Mouse (Mus musculus) erythroblast, embryonic 14.5 days (primary cell): ENCODE results near the gene Gm10668. TPM values are rescaled to one million over a fixed set of nuclear protein-coding genes. Genes with fewer than 3 reads are reported as not detected.
"Not testable (repeated sequence)": the region's sequence is repeated elsewhere in the genome, so short reads cannot be mapped to it uniquely, and the experiment has no call there.

Experiments
- H3K27me3 ChIP-seq: 2 replicates; pipeline ENCODE4 v1.6.1; 2012; ENCODE audit warnings: inconsistent platforms; ENCODE audit not compliant: control insufficient read depth
- H3K36me3 ChIP-seq: 2 replicates; pipeline ENCODE4 v1.6.1; 2012; ENCODE audit warnings: mild to moderate bottlenecking, inconsistent platforms; ENCODE audit not compliant: control insufficient read depth
- H3K4me1 ChIP-seq: 2 replicates; pipeline ENCODE4 v1.6.1; 2012; ENCODE audit warnings: inconsistent platforms; ENCODE audit not compliant: control insufficient read depth
- H3K4me3 ChIP-seq: replicated peaks from 2 replicates; pipeline ENCODE3; 2012; ENCODE audit warnings: moderate library complexity, mild to moderate bottlenecking, inconsistent platforms
- H3K9me3 ChIP-seq: 2 replicates; pipeline ENCODE4 v1.6.1; 2012; ENCODE audit warnings: low read length, inconsistent platforms, mixed read lengths; ENCODE audit not compliant: control insufficient read depth
- polyA plus RNA-seq: library from polyadenylated mRNA; stranded (reverse); fragments of >175 nt; gene quantifications from 2 replicates; pipeline ENCODE4 v1.2.3, GENCODE M21; 2012

Gene Gm10668
- polyA plus RNA-seq, result not detected in 2 replicates

- not testable (repeated sequence) for H3K9me3 ChIP-seq, H3K4me3 ChIP-seq, H3K27me3 ChIP-seq, H3K36me3 ChIP-seq, H3K4me1 ChIP-seq
Measured at GRCm38 (mm10) chr7:20730524-20730923, at the start of gene Gm10668. Gene Gm10668 (minus strand): TSS chr7:20730624.

GRCm38 (mm10) chr7:20770885-20771284 lies 40.5 kb upstream of the Gm10668 start, which contains the start of gene Vmn1r112:
Gene Vmn1r112 (plus strand): TSS chr7:20771185.
- H3K9me3 ChIP-seq, H3K27me3 ChIP-seq, H3K36me3 ChIP-seq, H3K4me3 ChIP-seq, H3K4me1 ChIP-seq: not testable (repeated sequence)

GRCm38 (mm10) chr7:20703116-20703515 lies 27.3 kb downstream of the Gm10668 start, which contains the start of gene Vmn1r111:
Gene Vmn1r111 (minus strand): TSS chr7:20703216.
- H3K4me3 ChIP-seq, H3K9me3 ChIP-seq, H3K4me1 ChIP-seq, H3K36me3 ChIP-seq, H3K27me3 ChIP-seq: not testable (repeated sequence)

Other genes starting within 250 kb of the Gm10668 start
- not detected in 2 replicates for gene Vmn1r103, start 220.1 kb downstream of the Gm10668 start, polyA plus RNA-seq
- not detected in 2 replicates for gene Vmn1r104, start 196.8 kb downstream of the Gm10668 start, polyA plus RNA-seq
- gene Gm5726, start 184.9 kb downstream of the Gm10668 start, polyA plus RNA-seq, result not detected in 2 replicates
- gene Gm4141, start 154.4 kb downstream of the Gm10668 start, polyA plus RNA-seq, result not detected in 2 replicates
- not detected in 2 replicates for gene Gm4513, start 131.6 kb downstream of the Gm10668 start, polyA plus RNA-seq
- gene Vmn1r107, start 61.7 kb downstream of the Gm10668 start, polyA plus RNA-seq, result not detected in 2 replicates
- gene Vmn1r111, start 27.4 kb downstream of the Gm10668 start, polyA plus RNA-seq, result not detected in 2 replicates
- gene Vmn1r112, start 40.6 kb upstream of the Gm10668 start, polyA plus RNA-seq, result not detected in 2 replicates
- not detected in 2 replicates for gene Vmn1r113, start 56.7 kb upstream of the Gm10668 start, polyA plus RNA-seq
- gene Vmn1r114, start 81.6 kb upstream of the Gm10668 start, polyA plus RNA-seq, result not detected in 2 replicates
- gene Vmn1r115, start 114.4 kb upstream of the Gm10668 start, polyA plus RNA-seq, result not detected in 2 replicates
- gene Vmn1r116, start 141.6 kb upstream of the Gm10668 start, polyA plus RNA-seq, result not detected in 2 replicates
- not detected in 2 replicates for gene Vmn1r117, start 153.5 kb upstream of the Gm10668 start, polyA plus RNA-seq
- gene Vmn1r118, start 181.7 kb upstream of the Gm10668 start, polyA plus RNA-seq, result not detected in 2 replicates